Mouse (Mus musculus): ENCODE data around the gene Pdzd7. TPM values are rescaled to one million over a fixed set of nuclear protein-coding genes. Genes with fewer than 3 reads are reported as not detected.

Pdzd7 gene
- total and polyA plus RNA-seq, 2 experiments, result 0.06 TPM; not detected in 1

- 85% methylated on average over 7 of the region's 7 CpGs for WGBS
- H3K4me3 ChIP-seq (ENCODE audit: insufficient read depth, low read depth, low read length), result no peak overlapping the region
- peaks cover 2% of the 10 kb centered on the region; the same call in 1 of the 2 replicates for H3K4me1 ChIP-seq (ENCODE audit: control insufficient read depth, insufficient read depth, low read length)
- H3K27ac ChIP-seq (replicated peaks; ENCODE audit: insufficient read depth, low read depth, low read length), result no peak overlapping the region
- no peaks in the 10 kb centered on the region for H3K79me2 ChIP-seq (ENCODE audit: control insufficient read depth, insufficient read depth, low read length)
- no peak for DNase-seq (ENCODE audit: extremely low read depth, low read depth, low spot score)
- H3K9ac ChIP-seq (ENCODE audit: low read depth, low read length), result no peak overlapping the region
- no peak for TF ChIP-seq CTCF (IDR thresholded peaks at IDR 0.05; ENCODE audit: low read depth, low read length)
- TF ChIP-seq POLR2A (IDR thresholded peaks at IDR 0.05; ENCODE audit: extremely low read depth, insufficient read depth, low read length), result no peak
- H3K27me3 ChIP-seq (ENCODE audit: control insufficient read depth, insufficient read depth, low read length), result no peaks in the 10 kb centered on the region
- H3K36me3 ChIP-seq (ENCODE audit: control insufficient read depth, insufficient read depth, low read length), result no peaks in the 10 kb centered on the region
Observed at GRCm38 (mm10) chr19:45056908-45057698, 11.6 kb upstream of the Pdzd7 start.

GRCm38 (mm10) chr19:45056364-45056763 lies 10.8 kb upstream of the Pdzd7 start:
- H3K27ac ChIP-seq (replicated peaks; ENCODE audit: insufficient read depth, low read depth, low read length), result no peak overlapping the region
- WGBS, result 54% methylated on average over 4 of the region's 4 CpGs
- no peaks in the 10 kb centered on the region for H3K36me3 ChIP-seq (ENCODE audit: control insufficient read depth, insufficient read depth, low read length)
- DNase-seq (ENCODE audit: extremely low read depth, low read depth, low spot score), result peak; percentile 30
- H3K4me1 ChIP-seq (ENCODE audit: control insufficient read depth, insufficient read depth, low read length), result peaks cover 2% of the 10 kb centered on the region; the same call in 1 of the 2 replicates
- H3K4me3 ChIP-seq (ENCODE audit: insufficient read depth, low read depth, low read length), result no peak overlapping the region
- H3K79me2 ChIP-seq (ENCODE audit: control insufficient read depth, insufficient read depth, low read length), result no peaks in the 10 kb centered on the region
- H3K27me3 ChIP-seq (ENCODE audit: control insufficient read depth, insufficient read depth, low read length), result no peaks in the 10 kb centered on the region
- TF ChIP-seq POLR2A (IDR thresholded peaks at IDR 0.05; ENCODE audit: extremely low read depth, insufficient read depth, low read length) (no peak), CTCF (IDR thresholded peaks at IDR 0.05; ENCODE audit: low read depth, low read length) (peak; percentile 26; the same call in 1 of the 2 replicates)
- no peak overlapping the region for H3K9ac ChIP-seq (ENCODE audit: low read depth, low read length)

- H3K27ac ChIP-seq (replicated peaks; ENCODE audit: insufficient read depth, low read depth, low read length), result no peak overlapping the region
- no peak overlapping the region for H3K9ac ChIP-seq (ENCODE audit: low read depth, low read length)
- H3K4me3 ChIP-seq (ENCODE audit: insufficient read depth, low read depth, low read length), result no peak overlapping the region
- no peaks in the 10 kb centered on the region for H3K27me3 ChIP-seq (ENCODE audit: control insufficient read depth, insufficient read depth, low read length)
- H3K4me1 ChIP-seq (ENCODE audit: control insufficient read depth, insufficient read depth, low read length), result peaks cover 2% of the 10 kb centered on the region; the same call in 1 of the 2 replicates
- WGBS, result 88% methylated on average over 6 of the region's 6 CpGs
- no peaks in the 10 kb centered on the region for H3K79me2 ChIP-seq (ENCODE audit: control insufficient read depth, insufficient read depth, low read length)
- no peak for DNase-seq (ENCODE audit: extremely low read depth, low read depth, low spot score)
- no peaks in the 10 kb centered on the region for H3K36me3 ChIP-seq (ENCODE audit: control insufficient read depth, insufficient read depth, low read length)
- TF ChIP-seq CTCF (IDR thresholded peaks at IDR 0.05; ENCODE audit: low read depth, low read length) (no peak), POLR2A (IDR thresholded peaks at IDR 0.05; ENCODE audit: extremely low read depth, insufficient read depth, low read length) (no peak)
Observed at GRCm38 (mm10) chr19:45054892-45055690, 9.6 kb upstream of the Pdzd7 start.

GRCm38 (mm10) chr19:45053451-45053850 lies 7.9 kb upstream of the Pdzd7 start:
- H3K36me3 ChIP-seq (ENCODE audit: control insufficient read depth, insufficient read depth, low read length), result no peaks in the 10 kb centered on the region
- 87% methylated on average over 8 of the region's 8 CpGs for whole genome bisulfite sequencing
- H3K4me3 ChIP-seq (ENCODE audit: insufficient read depth, low read depth, low read length), result no peak overlapping the region
- no peaks in the 10 kb centered on the region for H3K79me2 ChIP-seq (ENCODE audit: control insufficient read depth, insufficient read depth, low read length)
- no peak for TF ChIP-seq POLR2A (IDR thresholded peaks at IDR 0.05; ENCODE audit: extremely low read depth, insufficient read depth, low read length)
- TF ChIP-seq CTCF (IDR thresholded peaks at IDR 0.05; ENCODE audit: low read depth, low read length), result no peak
- H3K4me1 ChIP-seq (ENCODE audit: control insufficient read depth, insufficient read depth, low read length), result no peaks in the 10 kb centered on the region; the same call in 1 of the 2 replicates
- no peak for DNase-seq (ENCODE audit: extremely low read depth, low read depth, low spot score)
- H3K9ac ChIP-seq (ENCODE audit: low read depth, low read length), result no peak overlapping the region
- no peak overlapping the region for H3K27ac ChIP-seq (replicated peaks; ENCODE audit: insufficient read depth, low read depth, low read length)
- no peaks in the 10 kb centered on the region for H3K27me3 ChIP-seq (ENCODE audit: control insufficient read depth, insufficient read depth, low read length)

- peaks cover 8% of the 10 kb centered on the region for H3K4me1 ChIP-seq (ENCODE audit: control insufficient read depth, insufficient read depth, low read length)
- no peaks in the 10 kb centered on the region for H3K36me3 ChIP-seq (ENCODE audit: control insufficient read depth, insufficient read depth, low read length)
- H3K4me3 ChIP-seq (ENCODE audit: insufficient read depth, low read depth, low read length), result no peak overlapping the region
- H3K79me2 ChIP-seq (ENCODE audit: control insufficient read depth, insufficient read depth, low read length), result no peaks in the 10 kb centered on the region
- peaks cover 3% of the 10 kb centered on the region; the same call in 1 of the 2 replicates for H3K27me3 ChIP-seq (ENCODE audit: control insufficient read depth, insufficient read depth, low read length)
- 58% methylated on average over 9 of the region's 9 CpGs for WGBS
- no peak for TF ChIP-seq CTCF (IDR thresholded peaks at IDR 0.05; ENCODE audit: low read depth, low read length)
- no peak for TF ChIP-seq POLR2A (IDR thresholded peaks at IDR 0.05; ENCODE audit: extremely low read depth, insufficient read depth, low read length)
- H3K9ac ChIP-seq (ENCODE audit: low read depth, low read length), result no peak overlapping the region
- DNase-seq (ENCODE audit: extremely low read depth, low read depth, low spot score), result no peak
- no peak overlapping the region for H3K27ac ChIP-seq (replicated peaks; ENCODE audit: insufficient read depth, low read depth, low read length)
Observed at GRCm38 (mm10) chr19:45049523-45049922, 4.0 kb upstream of the Pdzd7 start.
